Mouse (Mus musculus): ENCODE results near the gene Ppp1r1c. TPM values are rescaled to one million over a fixed set of nuclear protein-coding genes. Genes with fewer than 3 reads are reported as not detected.

Gene Ppp1r1c
- polyA plus RNA-seq, 1 experiment = not detected

- TF ChIP-seq CTCF (IDR thresholded peaks at IDR 0.05; ENCODE audit: control insufficient read depth, insufficient read depth, insufficient read length) (no peak), CEBPB (IDR thresholded peaks at IDR 0.05; ENCODE audit: low read depth) (no peak), MAX (IDR thresholded peaks at IDR 0.05) (no peak), USF1 (IDR thresholded peaks at IDR 0.05; ENCODE audit: low read depth) (no peak), MYOD1 (IDR thresholded peaks at IDR 0.05; ENCODE audit: control insufficient read depth, insufficient read length, low read depth) (no peak), FOSL1 (IDR thresholded peaks at IDR 0.05; ENCODE audit: insufficient read depth, low read length, poor library complexity, severe bottlenecking) (no peak), MYOG (IDR thresholded peaks at IDR 0.05; ENCODE audit: control insufficient read depth, extremely low read depth, insufficient read length) (no peak)
- no peaks in the 10 kb centered on the region for H3K36me3 ChIP-seq (ENCODE audit: control insufficient read depth, insufficient read depth)
- H3K4me3 ChIP-seq (ENCODE audit: insufficient read depth, poor library complexity, severe bottlenecking) = no peak overlapping the region
- H3K79me3 ChIP-seq (ENCODE audit: low read depth) = no peaks in the 10 kb centered on the region
- H3ac ChIP-seq (ENCODE audit: control insufficient read depth, insufficient read length, low read depth) = no peak overlapping the region
- no peaks in the 10 kb centered on the region for H3K27me3 ChIP-seq (ENCODE audit: control insufficient read depth, insufficient read depth, insufficient read length)
- no peaks in the 10 kb centered on the region for H3K79me2 ChIP-seq (ENCODE audit: control insufficient read depth, insufficient read depth)
Observed at GRCm38 (mm10) chr2:79715925-79716324, 8.3 kb downstream of the Ppp1r1c start.

GRCm38 (mm10) chr2:79717846-79718245 is 10.3 kb downstream of the Ppp1r1c start:
- H3K79me3 ChIP-seq (ENCODE audit: low read depth) = no peaks in the 10 kb centered on the region
- no peaks in the 10 kb centered on the region for H3K79me2 ChIP-seq (ENCODE audit: control insufficient read depth, insufficient read depth)
- no peak overlapping the region for H3ac ChIP-seq (ENCODE audit: control insufficient read depth, insufficient read length, low read depth)
- TF ChIP-seq USF1 (IDR thresholded peaks at IDR 0.05; ENCODE audit: low read depth) (no peak), MAX (IDR thresholded peaks at IDR 0.05) (no peak), CEBPB (IDR thresholded peaks at IDR 0.05; ENCODE audit: low read depth) (no peak), MYOG (IDR thresholded peaks at IDR 0.05; ENCODE audit: control insufficient read depth, extremely low read depth, insufficient read length) (no peak), CTCF (IDR thresholded peaks at IDR 0.05; ENCODE audit: control insufficient read depth, insufficient read depth, insufficient read length) (no peak), FOSL1 (IDR thresholded peaks at IDR 0.05; ENCODE audit: insufficient read depth, low read length, poor library complexity, severe bottlenecking) (no peak), MYOD1 (IDR thresholded peaks at IDR 0.05; ENCODE audit: control insufficient read depth, insufficient read length, low read depth) (no peak)
- no peaks in the 10 kb centered on the region for H3K27me3 ChIP-seq (ENCODE audit: control insufficient read depth, insufficient read depth, insufficient read length)
- no peaks in the 10 kb centered on the region for H3K36me3 ChIP-seq (ENCODE audit: control insufficient read depth, insufficient read depth)
- no peak overlapping the region for H3K4me3 ChIP-seq (ENCODE audit: insufficient read depth, poor library complexity, severe bottlenecking)

GRCm38 (mm10) chr2:79722415-79722814 is 14.8 kb downstream of the Ppp1r1c start:
- Histone ChIP-seq H3K4me3 (ENCODE audit: insufficient read depth, poor library complexity, severe bottlenecking) (no peak overlapping the region), H3K36me3 (ENCODE audit: control insufficient read depth, insufficient read depth) (no peaks in the 10 kb centered on the region), H3K27me3 (ENCODE audit: control insufficient read depth, insufficient read depth, insufficient read length) (no peaks in the 10 kb centered on the region), H3K79me2 (ENCODE audit: control insufficient read depth, insufficient read depth) (no peaks in the 10 kb centered on the region), H3ac (ENCODE audit: control insufficient read depth, insufficient read length, low read depth) (no peak overlapping the region), H3K79me3 (ENCODE audit: low read depth) (no peaks in the 10 kb centered on the region)
- TF ChIP-seq CEBPB (IDR thresholded peaks at IDR 0.05; ENCODE audit: low read depth) (no peak), CTCF (IDR thresholded peaks at IDR 0.05; ENCODE audit: control insufficient read depth, insufficient read depth, insufficient read length) (no peak), MYOG (IDR thresholded peaks at IDR 0.05; ENCODE audit: control insufficient read depth, extremely low read depth, insufficient read length) (no peak), MYOD1 (IDR thresholded peaks at IDR 0.05; ENCODE audit: control insufficient read depth, insufficient read length, low read depth) (no peak), USF1 (IDR thresholded peaks at IDR 0.05; ENCODE audit: low read depth) (no peak), MAX (IDR thresholded peaks at IDR 0.05) (no peak), FOSL1 (IDR thresholded peaks at IDR 0.05; ENCODE audit: insufficient read depth, low read length, poor library complexity, severe bottlenecking) (no peak)

GRCm38 (mm10) chr2:79738958-79739357 is 31.4 kb downstream of the Ppp1r1c start:
- no peak overlapping the region for H3ac ChIP-seq (ENCODE audit: control insufficient read depth, insufficient read length, low read depth)
- H3K27me3 ChIP-seq (ENCODE audit: control insufficient read depth, insufficient read depth, insufficient read length) = no peaks in the 10 kb centered on the region
- no peaks in the 10 kb centered on the region for H3K79me3 ChIP-seq (ENCODE audit: low read depth)
- no peak overlapping the region for H3K4me3 ChIP-seq (ENCODE audit: insufficient read depth, poor library complexity, severe bottlenecking)
- no peak for TF ChIP-seq MYOD1 (IDR thresholded peaks at IDR 0.05; ENCODE audit: control insufficient read depth, insufficient read length, low read depth)
- no peak for TF ChIP-seq CTCF (IDR thresholded peaks at IDR 0.05; ENCODE audit: control insufficient read depth, insufficient read depth, insufficient read length)
- no peak for TF ChIP-seq MAX (IDR thresholded peaks at IDR 0.05)
- TF ChIP-seq CEBPB (IDR thresholded peaks at IDR 0.05; ENCODE audit: low read depth) = no peak
- TF ChIP-seq USF1 (IDR thresholded peaks at IDR 0.05; ENCODE audit: low read depth) = no peak
- no peak for TF ChIP-seq FOSL1 (IDR thresholded peaks at IDR 0.05; ENCODE audit: insufficient read depth, low read length, poor library complexity, severe bottlenecking)
- TF ChIP-seq MYOG (IDR thresholded peaks at IDR 0.05; ENCODE audit: control insufficient read depth, extremely low read depth, insufficient read length) = no peak
- no peaks in the 10 kb centered on the region for H3K36me3 ChIP-seq (ENCODE audit: control insufficient read depth, insufficient read depth)
- no peaks in the 10 kb centered on the region for H3K79me2 ChIP-seq (ENCODE audit: control insufficient read depth, insufficient read depth)

GRCm38 (mm10) chr2:79741966-79742365 is 34.4 kb downstream of the Ppp1r1c start:
- no peaks in the 10 kb centered on the region for H3K27me3 ChIP-seq (ENCODE audit: control insufficient read depth, insufficient read depth, insufficient read length)
- TF ChIP-seq CEBPB (IDR thresholded peaks at IDR 0.05; ENCODE audit: low read depth) (no peak), CTCF (IDR thresholded peaks at IDR 0.05; ENCODE audit: control insufficient read depth, insufficient read depth, insufficient read length) (no peak), FOSL1 (IDR thresholded peaks at IDR 0.05; ENCODE audit: insufficient read depth, low read length, poor library complexity, severe bottlenecking) (no peak), MAX (IDR thresholded peaks at IDR 0.05) (no peak), MYOG (IDR thresholded peaks at IDR 0.05; ENCODE audit: control insufficient read depth, extremely low read depth, insufficient read length) (no peak), USF1 (IDR thresholded peaks at IDR 0.05; ENCODE audit: low read depth) (no peak), MYOD1 (IDR thresholded peaks at IDR 0.05; ENCODE audit: control insufficient read depth, insufficient read length, low read depth) (no peak)
- no peaks in the 10 kb centered on the region for H3K79me2 ChIP-seq (ENCODE audit: control insufficient read depth, insufficient read depth)
- H3ac ChIP-seq (ENCODE audit: control insufficient read depth, insufficient read length, low read depth) = no peak overlapping the region
- no peak overlapping the region for H3K4me3 ChIP-seq (ENCODE audit: insufficient read depth, poor library complexity, severe bottlenecking)
- no peaks in the 10 kb centered on the region for H3K79me3 ChIP-seq (ENCODE audit: low read depth)
- no peaks in the 10 kb centered on the region for H3K36me3 ChIP-seq (ENCODE audit: control insufficient read depth, insufficient read depth)

- TF ChIP-seq FOSL1 (IDR thresholded peaks at IDR 0.05; ENCODE audit: insufficient read depth, low read length, poor library complexity, severe bottlenecking) (no peak), MYOG (IDR thresholded peaks at IDR 0.05; ENCODE audit: control insufficient read depth, extremely low read depth, insufficient read length) (no peak), MAX (IDR thresholded peaks at IDR 0.05) (no peak), CEBPB (IDR thresholded peaks at IDR 0.05; ENCODE audit: low read depth) (no peak), USF1 (IDR thresholded peaks at IDR 0.05; ENCODE audit: low read depth) (no peak), CTCF (IDR thresholded peaks at IDR 0.05; ENCODE audit: control insufficient read depth, insufficient read depth, insufficient read length) (no peak), MYOD1 (IDR thresholded peaks at IDR 0.05; ENCODE audit: control insufficient read depth, insufficient read length, low read depth) (no peak)
- H3K4me3 ChIP-seq (ENCODE audit: insufficient read depth, poor library complexity, severe bottlenecking) = no peak overlapping the region
- H3K79me2 ChIP-seq (ENCODE audit: control insufficient read depth, insufficient read depth) = no peaks in the 10 kb centered on the region
- H3K36me3 ChIP-seq (ENCODE audit: control insufficient read depth, insufficient read depth) = no peaks in the 10 kb centered on the region
- no peaks in the 10 kb centered on the region for H3K79me3 ChIP-seq (ENCODE audit: low read depth)
- H3ac ChIP-seq (ENCODE audit: control insufficient read depth, insufficient read length, low read depth) = no peak overlapping the region
- H3K27me3 ChIP-seq (ENCODE audit: control insufficient read depth, insufficient read depth, insufficient read length) = no peaks in the 10 kb centered on the region
Observed at GRCm38 (mm10) chr2:79744164-79744563, 36.6 kb downstream of the Ppp1r1c start.
